Mouse (Mus musculus) yolk sac, embryonic 10.5 days (tissue): Measurements from ENCODE around the gene Grk3.

Experiments
- DNase-seq: peaks from one replicate; pipeline ENCODE4 v3.0.0-alpha.2; 2017; ENCODE audit warnings: low spot score

Grk3 gene

DNA sequence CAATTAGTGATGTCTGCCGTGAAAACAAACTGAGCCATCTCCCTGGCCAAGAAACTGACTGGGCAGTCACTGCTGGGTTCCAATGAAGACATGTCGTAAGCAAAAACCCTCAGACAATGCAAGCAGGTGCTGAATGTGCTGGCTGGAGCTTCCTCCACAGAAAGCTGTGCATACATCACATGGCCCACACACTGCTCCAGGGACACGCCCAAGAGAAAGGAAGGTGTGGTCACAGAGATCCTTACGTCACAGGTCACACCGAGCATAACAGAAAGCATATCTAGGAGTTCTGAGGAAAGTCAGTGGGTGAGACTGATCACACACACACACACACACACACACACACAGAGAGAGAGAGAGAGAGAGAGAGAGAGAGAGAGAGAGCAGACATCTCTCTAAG lies 147.0 kb downstream of the Grk3 start:
- no peak for DNase-seq

DNA sequence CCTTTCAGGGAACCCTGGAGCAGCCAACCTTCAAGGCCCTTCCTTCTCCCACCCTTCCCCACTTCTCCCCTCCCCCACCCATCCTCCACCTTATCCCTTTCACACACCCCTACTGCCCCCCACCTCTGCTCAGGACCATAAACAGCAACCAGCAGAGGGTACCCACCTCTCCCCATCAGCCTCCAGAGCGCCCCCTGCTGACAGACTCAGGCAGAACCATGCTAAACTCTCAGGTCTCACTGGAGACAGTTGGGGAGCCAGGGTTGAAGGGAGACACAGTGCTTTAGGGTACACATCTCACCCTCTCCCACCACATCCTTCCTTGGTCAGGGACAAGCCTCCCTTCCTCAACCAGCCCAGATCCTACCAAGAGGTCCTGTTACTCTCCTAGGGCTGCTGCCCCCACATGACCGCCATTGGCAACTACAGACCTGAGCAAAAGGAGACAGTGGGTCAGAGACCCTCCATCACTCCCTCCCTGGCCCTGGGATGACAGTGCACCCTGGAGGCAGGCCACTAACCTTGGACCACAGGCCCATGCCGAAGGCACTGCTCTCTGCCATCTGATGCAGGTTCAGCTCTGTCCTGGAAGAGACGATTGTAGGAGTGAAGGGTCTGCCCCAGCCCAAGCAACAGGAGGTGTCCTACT lies 150.7 kb downstream of the Grk3 start:
- DNase-seq: no peak
